Mouse (Mus musculus): ENCODE measurements at regions not wholly inside any gene's neighbourhood (a gene's known extent, or its start where the extent isn't known, plus 50 kb on each side); places are given as distances from the start of the nearest gene placed in this dataset.

GRCm38 (mm10) chrX:99568244-99568643 is 97.2 kb upstream of the Pja1 start:
- TF ChIP-seq CTCF (IDR thresholded peaks at IDR 0.05; ENCODE audit: control insufficient read depth, insufficient read depth, low read length) = no peak
- TF ChIP-seq POLR2A (IDR thresholded peaks at IDR 0.05; ENCODE audit: borderline replicate concordance, control insufficient read depth, low read depth, low read length) = no peak
- Histone ChIP-seq H3K27ac (ENCODE audit: control insufficient read depth, insufficient read depth, low read depth, low read length, poor library complexity) (no peak overlapping the region), H3K4me1 (ENCODE audit: control insufficient read depth, insufficient read depth, low read length) (no peaks in the 10 kb centered on the region), H3K4me3 (replicated peaks; ENCODE audit: control insufficient read depth, low read depth, low read length) (no peak overlapping the region)
- WGBS = 52% methylated on average over 10 of the region's 10 CpGs

- no peak for TF ChIP-seq POLR2A (IDR thresholded peaks at IDR 0.05; ENCODE audit: borderline replicate concordance, control insufficient read depth, low read depth, low read length)
- no peak for TF ChIP-seq CTCF (IDR thresholded peaks at IDR 0.05; ENCODE audit: control insufficient read depth, insufficient read depth, low read length)
- no peak overlapping the region for H3K4me3 ChIP-seq (replicated peaks; ENCODE audit: control insufficient read depth, low read depth, low read length)
- H3K4me1 ChIP-seq (ENCODE audit: control insufficient read depth, insufficient read depth, low read length) = no peaks in the 10 kb centered on the region
- 79% methylated on average over 24 of the region's 28 CpGs for WGBS
- H3K27ac ChIP-seq (ENCODE audit: control insufficient read depth, insufficient read depth, low read depth, low read length, poor library complexity) = no peak overlapping the region
These were observed 96.5 kb upstream of the Pja1 start for GRCm38 (mm10) chrX:99567367-99568164.

GRCm38 (mm10) chrX:99561995-99562394 is 90.9 kb upstream of the Pja1 start:
- TF ChIP-seq CTCF (IDR thresholded peaks at IDR 0.05; ENCODE audit: control insufficient read depth, insufficient read depth, low read length) = no peak
- TF ChIP-seq POLR2A (IDR thresholded peaks at IDR 0.05; ENCODE audit: borderline replicate concordance, control insufficient read depth, low read depth, low read length) = no peak
- H3K27ac ChIP-seq (ENCODE audit: control insufficient read depth, insufficient read depth, low read depth, low read length, poor library complexity) = no peak overlapping the region
- H3K4me1 ChIP-seq (ENCODE audit: control insufficient read depth, insufficient read depth, low read length) = no peaks in the 10 kb centered on the region
- H3K4me3 ChIP-seq (replicated peaks; ENCODE audit: control insufficient read depth, low read depth, low read length) = no peak overlapping the region
- 79% methylated on average over 8 of the region's 8 CpGs for WGBS

GRCm38 (mm10) chrX:99560699-99561098 is 89.6 kb upstream of the Pja1 start:
- 67% methylated on average over 2 of the region's 2 CpGs for WGBS

GRCm38 (mm10) chrX:99556876-99557354 is 85.8 kb upstream of the Pja1 start:
- TF ChIP-seq POLR2A (IDR thresholded peaks at IDR 0.05; ENCODE audit: borderline replicate concordance, control insufficient read depth, low read depth, low read length) (no peak), CTCF (IDR thresholded peaks at IDR 0.05; ENCODE audit: control insufficient read depth, insufficient read depth, low read length) (no peak)
- H3K27ac ChIP-seq (ENCODE audit: control insufficient read depth, insufficient read depth, low read depth, low read length, poor library complexity) = no peak overlapping the region
- H3K4me1 ChIP-seq (ENCODE audit: control insufficient read depth, insufficient read depth, low read length) = no peaks in the 10 kb centered on the region
- H3K4me3 ChIP-seq (replicated peaks; ENCODE audit: control insufficient read depth, low read depth, low read length) = no peak overlapping the region
- WGBS = 78% methylated on average over 8 of the region's 8 CpGs

More at GRCm38 (mm10) chrX:99560699-99561098, 89.6 kb upstream of the Pja1 start:
- H3K4me1 ChIP-seq (ENCODE audit: control insufficient read depth, insufficient read depth, low read length) = no peaks in the 10 kb centered on the region
- TF ChIP-seq CTCF (IDR thresholded peaks at IDR 0.05; ENCODE audit: control insufficient read depth, insufficient read depth, low read length) (no peak), POLR2A (IDR thresholded peaks at IDR 0.05; ENCODE audit: borderline replicate concordance, control insufficient read depth, low read depth, low read length) (no peak)
- H3K4me3 ChIP-seq (replicated peaks; ENCODE audit: control insufficient read depth, low read depth, low read length) = no peak overlapping the region
- H3K27ac ChIP-seq (ENCODE audit: control insufficient read depth, insufficient read depth, low read depth, low read length, poor library complexity) = no peak overlapping the region

GRCm38 (mm10) chrX:99555976-99556781 is 85.1 kb upstream of the Pja1 start:
- WGBS = 71% methylated on average over 13 of the region's 13 CpGs
- no peak for TF ChIP-seq CTCF (IDR thresholded peaks at IDR 0.05; ENCODE audit: control insufficient read depth, insufficient read depth, low read length)
- no peak for TF ChIP-seq POLR2A (IDR thresholded peaks at IDR 0.05; ENCODE audit: borderline replicate concordance, control insufficient read depth, low read depth, low read length)
- no peaks in the 10 kb centered on the region for H3K4me1 ChIP-seq (ENCODE audit: control insufficient read depth, insufficient read depth, low read length)
- H3K4me3 ChIP-seq (replicated peaks; ENCODE audit: control insufficient read depth, low read depth, low read length) = no peak overlapping the region
- no peak overlapping the region for H3K27ac ChIP-seq (ENCODE audit: control insufficient read depth, insufficient read depth, low read depth, low read length, poor library complexity)

GRCm38 (mm10) chrX:99552778-99553177 is 81.7 kb upstream of the Pja1 start:
- no peak overlapping the region for H3K27ac ChIP-seq (ENCODE audit: control insufficient read depth, insufficient read depth, low read depth, low read length, poor library complexity)
- H3K4me1 ChIP-seq (ENCODE audit: control insufficient read depth, insufficient read depth, low read length) = no peaks in the 10 kb centered on the region
- TF ChIP-seq POLR2A (IDR thresholded peaks at IDR 0.05; ENCODE audit: borderline replicate concordance, control insufficient read depth, low read depth, low read length) (no peak), CTCF (IDR thresholded peaks at IDR 0.05; ENCODE audit: control insufficient read depth, insufficient read depth, low read length) (no peak)
- no peak overlapping the region for H3K4me3 ChIP-seq (replicated peaks; ENCODE audit: control insufficient read depth, low read depth, low read length)
- 69% methylated on average over 2 of the region's 2 CpGs for WGBS

- Histone ChIP-seq H3K4me1 (ENCODE audit: control insufficient read depth, insufficient read depth, low read length) (no peaks in the 10 kb centered on the region), H3K27ac (ENCODE audit: control insufficient read depth, insufficient read depth, low read depth, low read length, poor library complexity) (no peak overlapping the region), H3K4me3 (replicated peaks; ENCODE audit: control insufficient read depth, low read depth, low read length) (no peak overlapping the region)
- WGBS = 36% methylated on average over 6 of the region's 7 CpGs
- TF ChIP-seq POLR2A (IDR thresholded peaks at IDR 0.05; ENCODE audit: borderline replicate concordance, control insufficient read depth, low read depth, low read length) (no peak), CTCF (IDR thresholded peaks at IDR 0.05; ENCODE audit: control insufficient read depth, insufficient read depth, low read length) (no peak)
These were observed 79.1 kb upstream of the Pja1 start for GRCm38 (mm10) chrX:99550057-99550760.

Data from bone marrow, adult 2 months (tissue).